9 mouse cellular contexts compared by ENCODE assay signal in the genomic region with DNA sequence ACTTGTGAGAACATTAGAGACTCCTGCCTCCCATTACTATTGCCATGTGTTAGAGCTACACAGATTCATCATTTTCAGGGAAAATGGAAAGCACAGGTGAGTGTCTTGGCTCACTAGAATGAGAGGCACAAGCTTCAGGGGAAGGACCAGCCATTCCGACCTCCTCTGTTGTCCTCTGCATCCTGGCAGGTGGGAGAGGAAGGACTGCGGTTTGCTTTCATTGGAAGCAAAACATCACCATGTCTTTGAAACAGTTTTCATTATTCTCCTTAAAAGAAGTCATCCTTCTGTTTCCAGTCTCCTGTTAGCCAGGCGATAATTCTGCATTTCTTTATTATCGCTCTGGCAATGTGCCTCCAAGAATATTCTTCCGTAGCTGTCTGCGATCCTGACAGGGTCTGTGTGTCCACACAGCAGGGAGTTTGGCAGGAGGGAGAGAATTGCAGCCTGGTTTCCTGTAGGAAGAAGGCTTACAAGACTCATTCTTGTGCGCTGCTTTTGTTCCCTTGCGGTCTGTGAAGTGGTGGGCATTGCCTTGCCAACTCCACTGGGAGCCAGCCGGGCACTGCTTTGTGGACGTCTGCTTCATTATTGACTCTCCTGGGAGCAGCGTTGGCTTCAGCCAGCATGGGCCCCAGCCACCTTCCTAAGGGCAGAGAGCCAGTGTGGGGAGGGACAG. TPM values are rescaled to one million over a fixed set of nuclear protein-coding genes. Genes with fewer than 3 reads are reported as not detected.
A peak's percentile ranks its signal among the peaks of the same experiment; 100 is the strongest.
DNase-seq lines count a peak whose midpoint lies in the region; ATAC-seq lines count a peak whose summit lies in the region.
"Had no signal": no experiment of that assay in that cellular context is flagged by ENCODE, and none has a peak within 500 bp of the region (broad histone marks: within the 10 kb centered on the region; RNA-seq: fewer than 3 reads in every experiment).

No protein-coding gene starts in this region.

- peaks cover 62% of the 10 kb centered on the region for H3K4me1 ChIP-seq in forebrain, embryonic 15.5 days
- peaks cover 70% of the 10 kb centered on the region for H3K4me1 ChIP-seq in midbrain, embryonic 13.5 days (replicated peaks)

- H3K27ac ChIP-seq in forebrain, embryonic 15.5 days (replicated peaks): peak overlapping the region; percentile 77
- peak overlapping the region; percentile 78 for H3K27ac ChIP-seq in midbrain, embryonic 13.5 days

- intact Hi-C loops in left cerebral cortex, postnatal 10 days (cut with DNase I): no loop called here

- peak; percentile 38 to 50 for DNase-seq in left cerebral cortex, postnatal 10 days (ENCODE audit: extremely low spot score in 1 of 2, low spot score in 2 of 2)
- no peak for DNase-seq in left cerebral cortex, adult 11 months (ENCODE audit: low spot score)
- peak; percentile 87 for DNase-seq in cerebellum, adult 11-12 months
- DNase-seq in c-Kit-positive CD71-positive TER-119-positive erythroid progenitor cells, embryonic 14.5 days (ENCODE audit: low spot score): no peak
- DNase-seq in ovary, adult 18-20 months (ENCODE audit: low spot score): no peak
- no peak for DNase-seq in adrenal gland, postnatal 25 days
- DNase-seq: heart, postnatal 36 days had no signal

- no peaks in the 10 kb centered on the region for H3K9me3 ChIP-seq in forebrain, embryonic 15.5 days
- no peaks in the 10 kb centered on the region for H3K9me3 ChIP-seq in midbrain, embryonic 13.5 days

- H3K36me3 ChIP-seq in forebrain, embryonic 15.5 days: 0 out of 2 replicates have a peak, but pooled peaks cover 5% of the 10 kb centered on the region
- H3K36me3 ChIP-seq in midbrain, embryonic 13.5 days: peaks cover 7% of the 10 kb centered on the region; the same call in 1 of the 2 replicates

- WGBS in forebrain, embryonic 15.5 days: 23% methylated on average over 11 of the region's 11 CpGs
- 37% methylated on average over 11 of the region's 11 CpGs for WGBS in midbrain, embryonic 13.5 days

- H3K9ac ChIP-seq in forebrain, embryonic 15.5 days (replicated peaks): 0 out of 2 replicates have a peak overlapping the region, but pooled peaks have one; percentile 25
- H3K9ac ChIP-seq in midbrain, embryonic 13.5 days (replicated peaks): no peak overlapping the region; the same call in 1 of the 2 replicates

- peak overlapping the region; percentile 20; the same call in 1 of the 2 replicates for H3K4me2 ChIP-seq in forebrain, embryonic 15.5 days (replicated peaks)
- peak overlapping the region; percentile 15; the same call in 1 of the 2 replicates for H3K4me2 ChIP-seq in midbrain, embryonic 13.5 days (replicated peaks)

- H3K4me3 ChIP-seq in forebrain, embryonic 15.5 days: no peak overlapping the region
- no peak overlapping the region for H3K4me3 ChIP-seq in midbrain, embryonic 13.5 days (replicated peaks)

- peak; percentile 80 for ATAC-seq in forebrain, embryonic 15.5 days (replicated peaks)
- peak; percentile 68 for ATAC-seq in midbrain, embryonic 13.5 days

- H3K27me3 ChIP-seq in forebrain, embryonic 15.5 days: no peaks in the 10 kb centered on the region
- H3K27me3 ChIP-seq in midbrain, embryonic 13.5 days: no peaks in the 10 kb centered on the region

RNA-seq across cellular contexts. Expression of a gene that starts 36.2 kb away (rescaled TPM):
- 100 to 1,000 TPM; 531 to 546 TPM for total RNA-seq in left cerebral cortex, postnatal 10 days (2021)
- polyA plus RNA-seq in forebrain, embryonic 15.5 days (2015; fragmentation: Nextera tagmentation; extraction: Ambion mirVana): 171 and 172 TPM in 2 replicates
- polyA plus RNA-seq in midbrain, embryonic 13.5 days (2015; fragmentation: Nextera tagmentation; extraction: Ambion mirVana): 180 and 183 TPM in 2 replicates
- total RNA-seq in adrenal gland, postnatal 25 days (2021): 5.5 and 8.1 TPM in 2 replicates

Comparison
In these comparisons a context has a peak if more than half of its experiments do, and no peak if none do; other contexts are left out.
1. DNase-seq: peak in left cerebral cortex, postnatal 10 days (2 of 2) and cerebellum, adult 11-12 months (single experiment); none in left cerebral cortex, adult 11 months (single experiment), c-Kit-positive CD71-positive TER-119-positive erythroid progenitor cells, embryonic 14.5 days (single experiment), ovary, adult 18-20 months (single experiment) and adrenal gland, postnatal 25 days (single experiment).
2. RNA of a gene that starts 36.2 kb away (total RNA-seq): 531 to 546 TPM in left cerebral cortex, postnatal 10 days; 5.5 to 8.1 TPM in adrenal gland, postnatal 25 days; every median in the first group is over 10 times any median in the second.